Mouse (Mus musculus): ENCODE measurements at regions not wholly inside any gene's neighbourhood (a gene's known extent, or its start where the extent isn't known, plus 50 kb on each side); places are given as distances from the start of the nearest gene placed in this dataset.
A peak's percentile ranks its signal among the peaks of the same experiment; 100 is the strongest.
"Not testable (repeated sequence)": the region's sequence is repeated elsewhere in the genome, so short reads cannot be mapped to it uniquely, and the experiment has no call there.

- DNase-seq (ENCODE audit: low spot score in 2 of 2): no peak
These were observed 93.5 kb downstream of the Cand1 start for GRCm38 (mm10) chr10:119146342-119146741.

GRCm38 (mm10) chr10:119142866-119143265 lies 97.0 kb downstream of the Cand1 start:
- DNase-seq (ENCODE audit: low spot score in 2 of 2): no peak

GRCm38 (mm10) chr10:119142307-119142706 lies 97.5 kb downstream of the Cand1 start:
- DNase-seq (ENCODE audit: low spot score in 2 of 2): no peak

- no peak for DNase-seq (ENCODE audit: low spot score in 2 of 2)
These were observed 101.6 kb downstream of the Cand1 start for GRCm38 (mm10) chr10:119138237-119138636.

- DNase-seq (ENCODE audit: low spot score in 2 of 2): no peak
These were observed 104.3 kb downstream of the Cand1 start for GRCm38 (mm10) chr10:119135489-119135924.

- DNase-seq (ENCODE audit: low spot score in 2 of 2): no peak
These were observed 104.9 kb downstream of the Cand1 start for GRCm38 (mm10) chr10:119134797-119135488.

GRCm38 (mm10) chr10:119131977-119132376 lies 107.9 kb downstream of the Cand1 start:
- no peak for DNase-seq (ENCODE audit: low spot score in 2 of 2)

- DNase-seq (ENCODE audit: low spot score in 2 of 2): no peak
These were observed 109.2 kb downstream of the Cand1 start for GRCm38 (mm10) chr10:119130676-119131075.

- no peak for DNase-seq (ENCODE audit: low spot score in 2 of 2)
These were observed 111.8 kb downstream of the Cand1 start for GRCm38 (mm10) chr10:119128035-119128434.

- no peak for DNase-seq (ENCODE audit: low spot score in 2 of 2)
These were observed 116.3 kb downstream of the Cand1 start for GRCm38 (mm10) chr10:119123517-119123916.

- DNase-seq (ENCODE audit: low spot score in 2 of 2): no peak
These were observed 117.5 kb downstream of the Cand1 start for GRCm38 (mm10) chr10:119122347-119122746.

- no peak for DNase-seq (ENCODE audit: low spot score in 2 of 2)
These were observed 118.3 kb downstream of the Cand1 start for GRCm38 (mm10) chr10:119121575-119121974.

GRCm38 (mm10) chr10:119116843-119117390 lies 122.9 kb downstream of the Cand1 start:
- no peak for DNase-seq (ENCODE audit: low spot score in 2 of 2)

- DNase-seq (ENCODE audit: low spot score in 2 of 2): not testable (repeated sequence)
These were observed 124.7 kb downstream of the Cand1 start for GRCm38 (mm10) chr10:119115200-119115599.

GRCm38 (mm10) chr10:119114653-119115052 lies 125.2 kb downstream of the Cand1 start:
- peak in 1 of 2 experiments; percentile 11 for DNase-seq (ENCODE audit: low spot score in 2 of 2)

GRCm38 (mm10) chr10:119111886-119112285 lies 128.0 kb downstream of the Cand1 start:
- DNase-seq (ENCODE audit: low spot score in 2 of 2): no peak

- DNase-seq (ENCODE audit: low spot score in 2 of 2): no peak
These were observed 128.4 kb downstream of the Cand1 start for GRCm38 (mm10) chr10:119111409-119111808.

- no peak for DNase-seq (ENCODE audit: low spot score in 2 of 2)
These were observed 129.2 kb downstream of the Cand1 start for GRCm38 (mm10) chr10:119110614-119111013.

GRCm38 (mm10) chr10:119109207-119109606 lies 130.6 kb downstream of the Cand1 start:
- DNase-seq (ENCODE audit: low spot score in 2 of 2): no peak

- DNase-seq (ENCODE audit: low spot score in 2 of 2): no peak
These were observed 132.1 kb downstream of the Cand1 start for GRCm38 (mm10) chr10:119107728-119108127.

- DNase-seq (ENCODE audit: low spot score in 2 of 2): no peak
These were observed 133.8 kb downstream of the Cand1 start for GRCm38 (mm10) chr10:119106105-119106504.

- DNase-seq (ENCODE audit: low spot score in 2 of 2): no peak
These were observed 134.5 kb downstream of the Cand1 start for GRCm38 (mm10) chr10:119105279-119105881.

GRCm38 (mm10) chr10:119100511-119100910 lies 139.3 kb downstream of the Cand1 start:
- DNase-seq (ENCODE audit: low spot score in 2 of 2): no peak
